Mouse (Mus musculus): ENCODE measurements around the gene Rfxap.
"Not testable (repeated sequence)": the region's sequence is repeated elsewhere in the genome, so short reads cannot be mapped to it uniquely, and the experiment has no call there.

Gene Rfxap

GRCm38 (mm10) chr3:54766034-54766433 is 41.6 kb downstream of the Rfxap start:
- no peak for DNase-seq

GRCm38 (mm10) chr3:54765521-54765920 is 42.1 kb downstream of the Rfxap start:
- not testable (repeated sequence) for DNase-seq

- peak; percentile 42 for DNase-seq
These were observed 43.2 kb downstream of the Rfxap start for GRCm38 (mm10) chr3:54764418-54764817.

GRCm38 (mm10) chr3:54761258-54761657 is 46.3 kb downstream of the Rfxap start:
- no peak for DNase-seq

- no peak for DNase-seq
These were observed 47.1 kb downstream of the Rfxap start for GRCm38 (mm10) chr3:54760321-54761115.

GRCm38 (mm10) chr3:54759211-54759610 is 48.4 kb downstream of the Rfxap start:
- no peak for DNase-seq

- no peak for DNase-seq
These were observed 50.1 kb downstream of the Rfxap start for GRCm38 (mm10) chr3:54757446-54757845.

- DNase-seq = peak; percentile 36
These were observed 51.5 kb downstream of the Rfxap start for GRCm38 (mm10) chr3:54756058-54756457.

GRCm38 (mm10) chr3:54755145-54756041 is 52.2 kb downstream of the Rfxap start, which contains the start of gene Smad9:
Gene Smad9, plus strand, starts transcription at chr3:54755582.
- DNase-seq = peak; percentile 77

- DNase-seq = no peak
These were observed 54.2 kb downstream of the Rfxap start for GRCm38 (mm10) chr3:54753411-54753810.
